Mouse (Mus musculus): ENCODE measurements around the gene Map7d1.
"Not testable (repeated sequence)": the region's sequence is repeated elsewhere in the genome, so short reads cannot be mapped to it uniquely, and the experiment has no call there.

Map7d1 gene

GRCm38 (mm10) chr4:126241956-126242355, 14.2 kb downstream of the Map7d1 start:
- DNase-seq (ENCODE audit: low read depth, low spot score) = no peak

GRCm38 (mm10) chr4:126239862-126240475, 16.2 kb downstream of the Map7d1 start:
- DNase-seq (ENCODE audit: low read depth, low spot score) = no peak

- DNase-seq (ENCODE audit: low read depth, low spot score) = no peak
These were observed 18.4 kb downstream of the Map7d1 start for GRCm38 (mm10) chr4:126237721-126238242.

- DNase-seq (ENCODE audit: low read depth, low spot score) = no peak
These were observed 19.5 kb downstream of the Map7d1 start for GRCm38 (mm10) chr4:126236467-126237280.

- no peak for DNase-seq (ENCODE audit: low read depth, low spot score)
These were observed 21.0 kb downstream of the Map7d1 start for GRCm38 (mm10) chr4:126235191-126235590.

- DNase-seq (ENCODE audit: low read depth, low spot score) = no peak
These were observed 21.5 kb downstream of the Map7d1 start for GRCm38 (mm10) chr4:126234496-126235175.

GRCm38 (mm10) chr4:126233676-126234308, 22.4 kb downstream of the Map7d1 start:
- DNase-seq (ENCODE audit: low read depth, low spot score) = no peak

- no peak for DNase-seq (ENCODE audit: low read depth, low spot score)
These were observed 26.2 kb downstream of the Map7d1 start for GRCm38 (mm10) chr4:126229900-126230299.

GRCm38 (mm10) chr4:126228144-126228543, 28.0 kb downstream of the Map7d1 start:
- DNase-seq (ENCODE audit: low read depth, low spot score) = peak; percentile 56

GRCm38 (mm10) chr4:126227077-126227761, 28.9 kb downstream of the Map7d1 start:
- DNase-seq (ENCODE audit: low read depth, low spot score) = peak; percentile 86

GRCm38 (mm10) chr4:126226640-126227039, 29.5 kb downstream of the Map7d1 start:
- DNase-seq (ENCODE audit: low read depth, low spot score) = no peak

GRCm38 (mm10) chr4:126222631-126223030, 33.5 kb downstream of the Map7d1 start:
- no peak for DNase-seq (ENCODE audit: low read depth, low spot score)

GRCm38 (mm10) chr4:126220045-126220444, 36.1 kb downstream of the Map7d1 start:
- DNase-seq (ENCODE audit: low read depth, low spot score) = peak; percentile 79

- not testable (repeated sequence) for DNase-seq (ENCODE audit: low read depth, low spot score)
These were observed 36.6 kb downstream of the Map7d1 start for GRCm38 (mm10) chr4:126219540-126219939.

- DNase-seq (ENCODE audit: low read depth, low spot score) = no peak
These were observed 38.4 kb downstream of the Map7d1 start for GRCm38 (mm10) chr4:126217771-126218170.

- no peak for DNase-seq (ENCODE audit: low read depth, low spot score)
These were observed 49.1 kb downstream of the Map7d1 start for GRCm38 (mm10) chr4:126207081-126207480.

- DNase-seq (ENCODE audit: low read depth, low spot score) = no peak
These were observed 50.8 kb downstream of the Map7d1 start for GRCm38 (mm10) chr4:126205386-126205785.

- no peak for DNase-seq (ENCODE audit: low read depth, low spot score)
These were observed 51.4 kb downstream of the Map7d1 start for GRCm38 (mm10) chr4:126204661-126205230.

GRCm38 (mm10) chr4:126204016-126204415, 52.1 kb downstream of the Map7d1 start:
- no peak for DNase-seq (ENCODE audit: low read depth, low spot score)

- no peak for DNase-seq (ENCODE audit: low read depth, low spot score)
These were observed 52.7 kb downstream of the Map7d1 start for GRCm38 (mm10) chr4:126203336-126203895.

All from A20 (cell line).